Mouse (Mus musculus): ENCODE results near the gene Rtp2.

GRCm38 (mm10) chr16:23980991-23981720, 49.0 kb upstream of the Rtp2 start:
- TF ChIP-seq POLR2A (IDR thresholded peaks at IDR 0.05; ENCODE audit: extremely low read depth, insufficient read depth, low read length) (no peak), CTCF (IDR thresholded peaks at IDR 0.05; ENCODE audit: extremely low read depth, insufficient read depth, low read length) (no peak)
